Mouse (Mus musculus) small intestine, adult 2 months (tissue): ENCODE measurements around the gene Phf8.

ENCODE experiments used
- CTCF ChIP-seq: fragments of 200-500 bp; IDR thresholded peaks from 2 replicates; pipeline ENCODE4 v1.5.1; 2012; ENCODE audit warnings: low read depth, mild to moderate bottlenecking, control low read depth, inconsistent platforms, low read length, moderate library complexity, mixed read lengths; ENCODE audit not compliant: insufficient replicate concordance, insufficient read length; ENCODE audit errors: extremely low read depth
- POLR2A ChIP-seq: fragments of 200-500 bp; IDR thresholded peaks from 2 replicates; pipeline ENCODE4 v1.6.1; 2012; ENCODE audit warnings: low read depth, mild to moderate bottlenecking, control low read depth, inconsistent platforms, low read length, moderate library complexity

GRCm38 (mm10) chrX:151575166-151575565 is 54.7 kb downstream of the Phf8 start:
- TF ChIP-seq CTCF: no peak
- no peak for TF ChIP-seq POLR2A
